Mouse (Mus musculus) common myeloid progenitor, adult 5-6 weeks (primary cell): ENCODE measurements around the gene Rtf2. TPM values are rescaled to one million over a fixed set of nuclear protein-coding genes. Genes with fewer than 3 reads are reported as not detected.

Source experiments
- ATAC-seq: replicated peaks from 2 replicates; pipeline ENCODE4 v1.8.0; 2016; ENCODE audit warnings: low read depth, mild to moderate bottlenecking, moderate TSS enrichment, inconsistent platforms; ENCODE audit not compliant: poor library complexity, severe bottlenecking
- total RNA-seq: library from RNA; stranded (forward); fragments of 200-1000, 187-1606 nt; gene quantifications from 2 replicates; pipeline ENCODE4 v1.2.3, GENCODE M21; 2017

Gene Rtf2
- total RNA-seq = 139 and 158 TPM in 2 replicates

- peak; percentile 78 for ATAC-seq
Observed at GRCm38 (mm10) chr2:172439843-172440639, at the start of gene Rtf2. Gene Rtf2, plus strand, starts transcription at chr2:172440556.

- ATAC-seq = no peak
Observed at GRCm38 (mm10) chr2:172392041-172392521, 48.3 kb upstream of the Rtf2 start.

- ATAC-seq = peak; percentile 85
Observed at GRCm38 (mm10) chr2:172393391-172394051, 46.8 kb upstream of the Rtf2 start, which contains the start of gene Cass4. Gene Cass4, plus strand, starts transcription at chr2:172393794.

- no peak for ATAC-seq
Observed at GRCm38 (mm10) chr2:172394052-172394392, 46.3 kb upstream of the Rtf2 start.

GRCm38 (mm10) chr2:172394671-172395070, 45.7 kb upstream of the Rtf2 start:
- ATAC-seq = no peak

GRCm38 (mm10) chr2:172395961-172396360, 44.4 kb upstream of the Rtf2 start:
- no peak for ATAC-seq

GRCm38 (mm10) chr2:172399901-172400300, 40.5 kb upstream of the Rtf2 start:
- peak; percentile 40 for ATAC-seq

- peak; percentile 93 for ATAC-seq
Observed at GRCm38 (mm10) chr2:172401116-172401825, 39.1 kb upstream of the Rtf2 start.

- no peak for ATAC-seq
Observed at GRCm38 (mm10) chr2:172404239-172404638, 36.1 kb upstream of the Rtf2 start.

- no peak for ATAC-seq
Observed at GRCm38 (mm10) chr2:172405011-172405410, 35.3 kb upstream of the Rtf2 start.

GRCm38 (mm10) chr2:172406173-172406572, 34.2 kb upstream of the Rtf2 start:
- peak; percentile 46 for ATAC-seq

GRCm38 (mm10) chr2:172407499-172407898, 32.9 kb upstream of the Rtf2 start:
- no peak for ATAC-seq

GRCm38 (mm10) chr2:172410686-172411085, 29.7 kb upstream of the Rtf2 start:
- ATAC-seq = no peak

GRCm38 (mm10) chr2:172411091-172411490, 29.3 kb upstream of the Rtf2 start:
- no peak for ATAC-seq

- ATAC-seq = peak; percentile 93
Observed at GRCm38 (mm10) chr2:172412454-172412853, 27.9 kb upstream of the Rtf2 start.

GRCm38 (mm10) chr2:172413273-172413672, 27.1 kb upstream of the Rtf2 start:
- peak; percentile 41 for ATAC-seq

- ATAC-seq = no peak
Observed at GRCm38 (mm10) chr2:172413894-172414293, 26.5 kb upstream of the Rtf2 start.

GRCm38 (mm10) chr2:172416218-172416617, 24.1 kb upstream of the Rtf2 start:
- no peak for ATAC-seq

- no peak for ATAC-seq
Observed at GRCm38 (mm10) chr2:172416876-172417275, 23.5 kb upstream of the Rtf2 start.

GRCm38 (mm10) chr2:172418208-172418607, 22.1 kb upstream of the Rtf2 start:
- no peak for ATAC-seq

GRCm38 (mm10) chr2:172430609-172431008, 9.7 kb upstream of the Rtf2 start:
- ATAC-seq = peak; percentile 84
